Mouse (Mus musculus) myocyte (in vitro differentiated cells): ENCODE data around the gene Opn4.

Source experiments
- POLR2A ChIP-seq: IDR thresholded peaks from one replicate; pipeline ENCODE4 v1.6.1; 2011; ENCODE audit warnings: low read depth, mild to moderate bottlenecking, control low read depth, moderate library complexity; ENCODE audit not compliant: insufficient read length
- POLR2AphosphoS2 ChIP-seq: IDR thresholded peaks from one replicate; pipeline ENCODE4 v1.6.1; 2011; ENCODE audit warnings: low read depth, control low read depth; ENCODE audit not compliant: insufficient read length
- TCF3 ChIP-seq: IDR thresholded peaks from one replicate; pipeline ENCODE4 v1.6.1; 2011; ENCODE audit warnings: low read depth, control low read depth; ENCODE audit not compliant: insufficient read length

DNA sequence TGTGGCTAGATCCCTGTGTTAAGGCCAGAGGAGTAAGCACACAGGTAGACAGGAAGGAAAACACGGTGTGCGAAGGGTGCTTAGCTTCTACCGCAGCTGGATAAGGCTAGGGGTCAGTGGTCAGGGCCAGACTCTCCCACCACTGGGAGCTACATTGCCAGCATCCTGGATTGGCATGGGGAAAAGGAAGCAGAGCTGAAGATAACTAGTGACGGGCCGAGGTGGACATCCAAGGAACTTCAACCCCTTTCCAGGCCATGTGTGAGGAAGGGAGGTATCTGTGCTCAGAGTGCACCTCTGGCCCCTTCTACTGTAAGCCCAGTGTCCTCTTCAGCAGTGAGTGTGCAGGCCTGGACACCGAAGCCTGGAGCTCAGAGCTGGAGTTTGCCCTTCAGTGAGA is 46.5 kb downstream of the Opn4 start:
- no peak for TF ChIP-seq POLR2AphosphoS2
- no peak for TF ChIP-seq TCF3
- no peak for TF ChIP-seq POLR2A
